37 mouse cellular contexts compared by ENCODE assay signal in genomic region chr4:155467237-155468010, GRCm38 (mm10). TPM values are rescaled to one million over a fixed set of nuclear protein-coding genes. Genes with fewer than 3 reads are reported as not detected.
"Had no signal": no experiment of that assay in that cellular context is flagged by ENCODE, and none has a peak within 500 bp of the region (broad histone marks: within the 10 kb centered on the region; RNA-seq: fewer than 3 reads in every experiment).

No protein-coding gene starts in this region.

- H3K27me3 ChIP-seq: intestine, embryonic 15.5 days; kidney, embryonic 15.5 days had no signal

- H3K4me2 ChIP-seq: heart, embryonic 11.5 days; heart, embryonic 12.5 days; heart, embryonic 13.5 days; heart, embryonic 15.5 days; hindbrain, embryonic 12.5 days; hindbrain, embryonic 13.5 days; hindbrain, embryonic 14.5 days; hindbrain, embryonic 15.5 days; intestine, embryonic 15.5 days; kidney, embryonic 15.5 days had no signal

- H3K9me3 ChIP-seq: heart, embryonic 10.5 days; heart, embryonic 12.5 days; heart, embryonic 13.5 days; heart, embryonic 15.5 days; hindbrain, embryonic 10.5 days; hindbrain, embryonic 12.5 days; hindbrain, embryonic 13.5 days; hindbrain, embryonic 15.5 days; intestine, embryonic 15.5 days; kidney, embryonic 15.5 days had no signal

- DNase-seq: heart, postnatal 10 days; heart, postnatal 36 days; heart, postnatal 4 days; kidney, adult 11 months; kidney, adult 18-20 months; kidney, adult 2 months; kidney, adult 8-10 months; kidney, adult 9 months; kidney, postnatal 10 days; kidney, postnatal 14 days; kidney, postnatal 25 days; kidney, postnatal 36 days; kidney, postnatal 4 days; layer of hippocampus, adult 9-11 months had no signal

- H3K4me3 ChIP-seq: heart, embryonic 10.5 days; heart, embryonic 12.5 days; heart, embryonic 13.5 days; heart, embryonic 15.5 days; hindbrain, embryonic 10.5 days; hindbrain, embryonic 12.5 days; hindbrain, embryonic 13.5 days; hindbrain, embryonic 15.5 days; intestine, embryonic 15.5 days; kidney, embryonic 15.5 days; layer of hippocampus, adult 2 months; left cerebral cortex, adult 2 months had no signal

- H3K9ac ChIP-seq: heart, embryonic 12.5 days; heart, embryonic 13.5 days; heart, embryonic 15.5 days; hindbrain, embryonic 12.5 days; hindbrain, embryonic 13.5 days; hindbrain, embryonic 14.5 days; hindbrain, embryonic 15.5 days; intestine, embryonic 15.5 days; kidney, embryonic 15.5 days had no signal

- H3K27ac ChIP-seq: heart, embryonic 10.5 days; heart, embryonic 13.5 days; heart, embryonic 15.5 days; hindbrain, embryonic 10.5 days; hindbrain, embryonic 12.5 days; hindbrain, embryonic 13.5 days; hindbrain, embryonic 14.5 days; hindbrain, embryonic 15.5 days; hindbrain, postnatal 0 days; intestine, embryonic 15.5 days; kidney, embryonic 15.5 days; kidney, postnatal 0 days; layer of hippocampus, adult 2 months; left cerebral cortex, adult 2 months had no signal

- ATAC-seq: hindbrain, embryonic 16.5 days; hindbrain, postnatal 0 days; inflammation-experienced regulatory T-cells, adult 6 months; intestine, embryonic 15.5 days; intestine, embryonic 16.5 days; intestine, postnatal 0 days had no signal

- H3K4me1 ChIP-seq: hindbrain, embryonic 13.5 days; intestine, embryonic 15.5 days had no signal

- H3K36me3 ChIP-seq: heart, embryonic 10.5 days; heart, embryonic 12.5 days; heart, embryonic 13.5 days; heart, embryonic 15.5 days; hindbrain, embryonic 10.5 days; hindbrain, embryonic 12.5 days; hindbrain, embryonic 13.5 days; hindbrain, embryonic 15.5 days; intestine, embryonic 15.5 days; kidney, embryonic 15.5 days had no signal

RNA-seq across cellular contexts. Expression of gene Tmem52, which starts 1.5 kb away (rescaled TPM):
- total RNA-seq: heart, postnatal 4 days; hematopoietic stem cell, adult 5-6 weeks had no signal
- polyA plus RNA-seq: heart, embryonic 10.5 days; heart, embryonic 11.5 days; heart, embryonic 12.5 days; heart, embryonic 13.5 days; heart, embryonic 14.5 days; heart, embryonic 15.5 days; heart, embryonic 16.5 days; hindbrain, embryonic 12.5 days; hindbrain, embryonic 13.5 days; inflammation-experienced regulatory T-cells, adult 6 months had no signal
